Mouse (Mus musculus): ENCODE data around the gene Abcb11. TPM values are rescaled to one million over a fixed set of nuclear protein-coding genes. Genes with fewer than 3 reads are reported as not detected.

Gene Abcb11
- polyA plus RNA-seq, 1 experiment from 2014 or later: not detected

- Histone ChIP-seq H3K4me1 (no peaks in the 10 kb centered on the region), H3K9ac (no peak within 1 kb of the TSS), H3K4me2 (no peak within 1 kb of the TSS), H3K9me3 (no peaks in the 10 kb centered on the region), H3K27me3 (no peaks in the 10 kb centered on the region), H3K27ac (no peak within 1 kb of the TSS), H3K4me3 (no peak within 1 kb of the TSS), H3K36me3 (no peaks in the 10 kb centered on the region)
- WGBS: 69% methylated on average over 7 of the region's 7 CpGs
- no peak for ATAC-seq (ENCODE audit: insufficient number of reproducible peaks, low FRiP score, low TSS enrichment, low read depth)
These were observed 131.6 kb downstream of the Abcb11 start, which contains the start of gene G6pc2 for GRCm38 (mm10) chr2:69210773-69211172. Gene G6pc2 (plus strand): TSS chr2:69211073.

GRCm38 (mm10) chr2:69209684-69210083 is 132.7 kb downstream of the Abcb11 start:
- WGBS: 88% methylated on average over 3 of the region's 3 CpGs

GRCm38 (mm10) chr2:69206523-69206922 is 135.9 kb downstream of the Abcb11 start:
- Histone ChIP-seq H3K27ac (no peak overlapping the region), H3K4me1 (peaks cover 9% of the 10 kb centered on the region), H3K27me3 (no peaks in the 10 kb centered on the region), H3K36me3 (peaks cover 9% of the 10 kb centered on the region), H3K9me3 (no peaks in the 10 kb centered on the region), H3K4me2 (peak overlapping the region; percentile 42), H3K9ac (no peak overlapping the region), H3K4me3 (peak overlapping the region; percentile 67)
- no peak for ATAC-seq (ENCODE audit: insufficient number of reproducible peaks, low FRiP score, low TSS enrichment, low read depth)
- WGBS: 20% methylated on average over 7 of the region's 7 CpGs

More at GRCm38 (mm10) chr2:69209684-69210083, 132.7 kb downstream of the Abcb11 start:
- no peak overlapping the region for H3K4me3 ChIP-seq
- H3K9me3 ChIP-seq: no peaks in the 10 kb centered on the region
- H3K4me2 ChIP-seq: no peak overlapping the region
- no peaks in the 10 kb centered on the region for H3K27me3 ChIP-seq
- H3K36me3 ChIP-seq: no peaks in the 10 kb centered on the region
- no peak overlapping the region for H3K27ac ChIP-seq
- no peak overlapping the region for H3K9ac ChIP-seq
- H3K4me1 ChIP-seq: peaks cover 9% of the 10 kb centered on the region
- ATAC-seq (ENCODE audit: insufficient number of reproducible peaks, low FRiP score, low TSS enrichment, low read depth): no peak

- peaks cover 9% of the 10 kb centered on the region for H3K4me1 ChIP-seq
- no peak within 1 kb of the TSS for H3K27ac ChIP-seq
- peak; percentile 98 for ATAC-seq (ENCODE audit: insufficient number of reproducible peaks, low FRiP score, low TSS enrichment, low read depth)
- no peaks in the 10 kb centered on the region for H3K27me3 ChIP-seq
- WGBS: under 1% methylated on average over 46 of the region's 46 CpGs
- H3K9me3 ChIP-seq: no peaks in the 10 kb centered on the region
- H3K4me3 ChIP-seq: peak within 1 kb of the TSS; percentile 67
- H3K9ac ChIP-seq: peak within 1 kb of the TSS; percentile 67
- H3K36me3 ChIP-seq: peaks cover 16% of the 10 kb centered on the region
- H3K4me2 ChIP-seq: peak within 1 kb of the TSS; percentile 68
These were observed 136.5 kb downstream of the Abcb11 start, which contains the start of gene Spc25 for GRCm38 (mm10) chr2:69205791-69206351. Gene Spc25 (minus strand): TSS chr2:69206194.

GRCm38 (mm10) chr2:69205185-69205584 is 137.2 kb downstream of the Abcb11 start:
- H3K4me3 ChIP-seq: peak overlapping the region; percentile 67
- H3K9me3 ChIP-seq: no peaks in the 10 kb centered on the region
- H3K4me2 ChIP-seq: peak overlapping the region; percentile 68
- H3K4me1 ChIP-seq: peaks cover 9% of the 10 kb centered on the region
- no peak for ATAC-seq (ENCODE audit: insufficient number of reproducible peaks, low FRiP score, low TSS enrichment, low read depth)
- WGBS: 19% methylated on average over 6 of the region's 6 CpGs
- H3K27ac ChIP-seq: no peak overlapping the region
- H3K27me3 ChIP-seq: no peaks in the 10 kb centered on the region
- H3K36me3 ChIP-seq: peaks cover 17% of the 10 kb centered on the region
- peak overlapping the region; percentile 67 for H3K9ac ChIP-seq

- no peak for ATAC-seq (ENCODE audit: insufficient number of reproducible peaks, low FRiP score, low TSS enrichment, low read depth)
- H3K36me3 ChIP-seq: peaks cover 27% of the 10 kb centered on the region
- H3K9ac ChIP-seq: no peak overlapping the region
- no peak overlapping the region for H3K4me3 ChIP-seq
- H3K4me1 ChIP-seq: no peaks in the 10 kb centered on the region
- no peak overlapping the region for H3K27ac ChIP-seq
- no peak overlapping the region for H3K4me2 ChIP-seq
- 77% methylated on average over 5 of the region's 5 CpGs for WGBS
- H3K9me3 ChIP-seq: no peaks in the 10 kb centered on the region
- H3K27me3 ChIP-seq: no peaks in the 10 kb centered on the region
These were observed 148.9 kb downstream of the Abcb11 start for GRCm38 (mm10) chr2:69193555-69193954.

GRCm38 (mm10) chr2:69191059-69191458 is 151.4 kb downstream of the Abcb11 start:
- Histone ChIP-seq H3K4me2 (no peak overlapping the region), H3K27ac (no peak overlapping the region), H3K27me3 (no peaks in the 10 kb centered on the region), H3K36me3 (peaks cover 19% of the 10 kb centered on the region), H3K9ac (no peak overlapping the region), H3K9me3 (no peaks in the 10 kb centered on the region), H3K4me1 (no peaks in the 10 kb centered on the region), H3K4me3 (no peak overlapping the region)
- WGBS: 82% methylated on average over 5 of the region's 5 CpGs
- ATAC-seq (ENCODE audit: insufficient number of reproducible peaks, low FRiP score, low TSS enrichment, low read depth): no peak

- Histone ChIP-seq H3K4me2 (no peak overlapping the region), H3K9me3 (no peaks in the 10 kb centered on the region), H3K4me1 (no peaks in the 10 kb centered on the region), H3K27me3 (no peaks in the 10 kb centered on the region), H3K36me3 (peaks cover 14% of the 10 kb centered on the region), H3K4me3 (no peak overlapping the region), H3K9ac (no peak overlapping the region), H3K27ac (no peak overlapping the region)
- no peak for ATAC-seq (ENCODE audit: insufficient number of reproducible peaks, low FRiP score, low TSS enrichment, low read depth)
- WGBS: 67% methylated on average over 4 of the region's 4 CpGs
These were observed 153.2 kb downstream of the Abcb11 start for GRCm38 (mm10) chr2:69189222-69189621.

- Histone ChIP-seq H3K27me3 (no peaks in the 10 kb centered on the region), H3K27ac (no peak overlapping the region), H3K4me3 (no peak overlapping the region), H3K36me3 (peaks cover 9% of the 10 kb centered on the region), H3K9me3 (no peaks in the 10 kb centered on the region), H3K4me2 (no peak overlapping the region), H3K9ac (no peak overlapping the region), H3K4me1 (no peaks in the 10 kb centered on the region)
- WGBS: 91% methylated on average over 6 of the region's 6 CpGs
- ATAC-seq (ENCODE audit: insufficient number of reproducible peaks, low FRiP score, low TSS enrichment, low read depth): no peak
These were observed 153.7 kb downstream of the Abcb11 start for GRCm38 (mm10) chr2:69188732-69189131.

Other genes with a start within 250 kb of the Abcb11 start
- 1.0 and 1.7 TPM in 2 replicates for gene Nostrin, start 206.8 kb downstream of the Abcb11 start, polyA plus RNA-seq (2015; fragmentation: Nextera tagmentation; extraction: Ambion mirVana)
- 132 TPM in 2 replicates for gene Spc25, start 136.4 kb downstream of the Abcb11 start, polyA plus RNA-seq (2015; fragmentation: Nextera tagmentation; extraction: Ambion mirVana)
- not detected in 2 replicates for gene G6pc2, start 131.5 kb downstream of the Abcb11 start, polyA plus RNA-seq (2015; fragmentation: Nextera tagmentation; extraction: Ambion mirVana)
- 0.11 and 0.15 TPM in 2 replicates for gene Dhrs9, start 37.8 kb upstream of the Abcb11 start, polyA plus RNA-seq (2015; fragmentation: Nextera tagmentation; extraction: Ambion mirVana)
- gene Lrp2, start 243.4 kb upstream of the Abcb11 start, polyA plus RNA-seq (2015; fragmentation: Nextera tagmentation; extraction: Ambion mirVana): not detected in 2 replicates

Measured in limb, embryonic 15.5 days (tissue).